ENCODE assay signal across 31 mouse cellular contexts in genomic region chr15:86252130-86252529, GRCm38 (mm10).
"Had no signal": no experiment of that assay in that cellular context is flagged by ENCODE, and none has a peak within 500 bp of the region (broad histone marks: within the 10 kb centered on the region; RNA-seq: fewer than 3 reads in every experiment).

No protein-coding gene starts in this region.

- H3K27me3 ChIP-seq: heart, embryonic 15.5 days; hindbrain, embryonic 12.5 days; hindbrain, embryonic 13.5 days; hindbrain, embryonic 15.5 days; intestine, embryonic 15.5 days; kidney, embryonic 15.5 days had no signal

- DNase-seq: heart, postnatal 10 days; heart, postnatal 14 days; heart, postnatal 36 days; heart, postnatal 4 days; kidney, adult 11 months; kidney, adult 18-20 months; kidney, adult 2 months; kidney, adult 8-10 months; kidney, adult 9 months; kidney, postnatal 10 days; kidney, postnatal 14 days; kidney, postnatal 25 days; kidney, postnatal 36 days; kidney, postnatal 4 days; layer of hippocampus, adult 9-11 months; layer of hippocampus, postnatal 36 days had no signal

- H3K27ac ChIP-seq: heart, embryonic 10.5 days; heart, embryonic 13.5 days; heart, embryonic 15.5 days; hindbrain, embryonic 10.5 days; hindbrain, embryonic 12.5 days; hindbrain, embryonic 13.5 days; hindbrain, embryonic 14.5 days; hindbrain, embryonic 15.5 days; hindbrain, postnatal 0 days; intestine, embryonic 15.5 days; kidney, embryonic 15.5 days; kidney, postnatal 0 days; left cerebral cortex, adult 2 months had no signal

- H3K9ac ChIP-seq: heart, embryonic 12.5 days; heart, embryonic 13.5 days; heart, embryonic 15.5 days; hindbrain, embryonic 12.5 days; hindbrain, embryonic 13.5 days; hindbrain, embryonic 14.5 days; hindbrain, embryonic 15.5 days; intestine, embryonic 15.5 days; kidney, embryonic 15.5 days had no signal

- H3K36me3 ChIP-seq: heart, embryonic 15.5 days; hindbrain, embryonic 12.5 days; hindbrain, embryonic 13.5 days; hindbrain, embryonic 15.5 days; intestine, embryonic 15.5 days; kidney, embryonic 15.5 days had no signal

- H3K4me3 ChIP-seq: heart, embryonic 10.5 days; heart, embryonic 12.5 days; heart, embryonic 13.5 days; heart, embryonic 15.5 days; hindbrain, embryonic 10.5 days; hindbrain, embryonic 12.5 days; hindbrain, embryonic 13.5 days; hindbrain, embryonic 15.5 days; intestine, embryonic 15.5 days; kidney, embryonic 15.5 days; layer of hippocampus, adult 2 months; left cerebral cortex, adult 2 months had no signal

- H3K9me3 ChIP-seq: heart, embryonic 10.5 days; heart, embryonic 12.5 days; heart, embryonic 13.5 days; heart, embryonic 15.5 days; hindbrain, embryonic 10.5 days; hindbrain, embryonic 12.5 days; hindbrain, embryonic 13.5 days; hindbrain, embryonic 15.5 days; intestine, embryonic 15.5 days; kidney, embryonic 15.5 days had no signal

- H3K4me1 ChIP-seq: heart, embryonic 12.5 days; heart, embryonic 15.5 days; intestine, embryonic 15.5 days had no signal
